Mouse (Mus musculus) adipocyte (in vitro differentiated cells): ENCODE results near the gene Casz1.

ENCODE experiments used
- DNase-seq: peaks from one replicate; pipeline ENCODE4 v3.0.0-alpha.2; 2016; ENCODE audit warnings: low spot score

Gene Casz1

DNA sequence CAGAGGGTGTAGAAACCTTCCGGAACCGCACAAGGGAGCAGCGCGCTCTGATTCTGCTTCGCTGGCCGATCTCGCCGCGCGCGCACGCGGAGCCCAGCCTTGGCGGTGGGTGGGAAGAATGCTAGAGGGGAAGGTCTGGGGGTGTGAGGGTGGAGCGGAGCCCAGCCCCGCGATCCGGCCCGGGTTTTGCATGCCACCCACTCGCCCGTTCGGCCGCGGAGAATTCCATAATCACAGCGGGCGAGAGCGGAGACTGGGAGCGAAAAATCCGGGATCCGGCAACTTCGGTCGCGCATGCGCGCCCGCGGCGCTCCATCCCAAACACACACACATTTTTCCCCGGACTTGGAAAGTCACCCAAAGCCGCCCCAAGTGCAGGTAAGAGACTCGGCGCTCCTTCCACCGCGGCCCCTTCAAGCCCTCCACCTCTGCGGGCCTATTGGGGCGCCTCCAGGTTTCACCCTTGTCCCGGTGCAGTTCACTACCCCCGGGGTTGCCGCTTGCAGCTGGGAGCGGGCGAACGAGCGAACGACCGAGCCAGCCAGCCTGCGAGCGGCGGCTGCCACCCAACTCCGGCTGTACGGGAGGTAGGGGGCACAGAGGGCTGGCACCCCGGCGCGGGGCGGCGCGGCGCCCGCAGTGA, at the start of gene Casz1:
TSS of gene Casz1 (plus strand) at position 293 of the 643 bp plus-strand sequence.
- peak; percentile 15 for DNase-seq

DNA sequence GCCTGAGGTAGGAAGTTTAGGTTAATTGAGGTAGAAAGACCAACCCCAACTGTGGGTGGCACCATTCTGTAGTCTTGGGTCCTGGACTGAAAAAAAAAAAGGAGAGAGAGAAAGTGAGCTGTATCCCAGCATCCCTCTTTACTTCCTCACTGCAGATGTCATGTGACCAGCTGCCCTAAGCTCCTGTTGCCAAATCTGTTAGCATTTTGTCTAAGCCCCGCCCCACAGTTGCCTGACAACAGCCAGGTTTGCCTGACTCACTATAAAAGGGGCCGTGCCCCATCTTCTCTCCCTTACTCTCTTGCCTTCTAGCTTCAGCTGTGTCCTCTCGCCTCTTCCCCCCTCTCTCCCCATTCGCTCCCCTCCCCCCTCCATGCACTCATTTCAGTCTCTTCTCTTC, 45.4 kb upstream of the Casz1 start:
- no peak for DNase-seq

DNA sequence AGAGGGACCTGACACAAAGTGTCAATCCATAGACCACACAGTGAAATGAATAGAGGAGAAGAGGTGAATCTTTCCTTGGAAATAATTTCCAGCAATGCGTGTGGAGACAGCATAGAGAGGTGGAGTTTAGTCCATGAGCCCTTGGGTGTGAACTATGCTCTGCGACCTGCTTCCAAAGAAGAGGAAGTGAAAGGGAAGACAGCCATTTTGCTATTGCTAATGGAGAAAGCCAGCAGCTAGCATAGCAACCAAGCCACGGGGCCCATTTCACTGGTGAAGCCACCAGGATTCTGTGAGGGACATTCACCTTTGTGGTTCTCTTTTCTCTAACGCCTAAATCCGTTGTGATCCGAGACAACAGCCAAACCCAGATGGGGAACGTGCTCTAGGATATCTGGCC, 44.1 kb upstream of the Casz1 start:
- DNase-seq: no peak

DNA sequence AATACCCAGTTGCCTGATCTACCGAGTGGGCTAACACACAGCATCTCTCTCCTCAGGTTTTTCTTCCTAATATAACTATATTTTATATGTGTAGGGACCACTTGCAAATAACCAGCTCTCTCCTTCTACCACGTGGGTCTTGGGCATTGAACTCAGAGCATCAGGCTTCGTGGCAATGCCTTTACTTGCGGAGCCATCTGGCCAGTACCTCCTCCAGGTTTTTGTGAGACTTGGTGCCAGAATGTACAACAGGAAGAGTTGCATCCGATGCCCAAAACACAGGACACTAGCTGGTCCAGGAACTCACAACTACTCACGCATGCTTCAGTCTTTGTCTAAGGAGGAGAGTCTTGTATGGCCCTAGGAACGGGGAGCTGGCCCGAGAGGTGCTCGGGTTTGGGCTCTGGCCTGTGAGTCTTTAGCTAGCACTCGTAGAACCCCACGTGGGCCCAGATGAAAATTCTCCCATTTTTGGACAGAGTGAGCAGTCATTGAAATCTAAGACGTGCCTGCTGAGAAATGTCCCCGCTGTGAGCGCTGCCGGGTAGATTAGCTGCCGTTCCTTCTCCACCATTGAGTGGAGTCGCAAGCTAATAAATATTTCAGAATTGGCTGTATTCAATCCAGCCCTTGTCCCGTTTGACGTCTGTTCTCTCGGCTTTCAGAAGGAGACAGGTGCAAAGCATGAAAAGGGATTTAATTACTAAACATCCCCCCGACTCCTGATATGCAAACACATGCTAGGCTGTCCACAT, 38.0 kb upstream of the Casz1 start:
- DNase-seq: no peak

DNA sequence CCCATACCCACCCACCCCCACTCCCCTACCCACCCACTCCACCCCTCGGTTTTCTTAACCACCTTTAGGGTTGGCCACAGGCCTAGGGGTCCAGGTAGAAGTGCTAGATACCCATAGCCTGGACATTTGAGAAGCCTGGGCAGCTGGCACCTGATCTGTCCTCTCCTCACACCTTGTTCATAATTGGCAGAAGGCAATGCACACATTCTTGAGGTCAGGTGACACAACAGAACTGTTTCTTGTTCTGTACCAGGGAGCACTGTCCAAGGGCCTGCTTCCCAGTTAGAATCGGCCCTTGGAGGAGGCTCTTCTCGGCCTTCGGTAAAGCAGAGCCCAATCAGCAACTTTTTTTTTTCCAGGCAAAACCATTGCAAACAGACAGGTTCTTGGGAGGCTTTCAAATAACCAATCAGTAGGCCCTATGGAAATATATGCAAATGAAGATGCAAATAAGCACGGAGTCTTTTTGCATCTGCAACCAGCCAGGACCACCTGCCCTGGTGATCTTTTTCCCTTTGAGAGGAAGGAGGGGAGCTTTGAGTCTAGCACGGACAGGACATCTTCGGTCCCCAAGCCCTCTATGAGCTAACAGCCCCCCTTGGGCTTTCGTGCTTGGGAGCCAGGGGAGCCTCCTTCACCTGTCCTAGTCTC, 36.4 kb upstream of the Casz1 start:
- DNase-seq: no peak

DNA sequence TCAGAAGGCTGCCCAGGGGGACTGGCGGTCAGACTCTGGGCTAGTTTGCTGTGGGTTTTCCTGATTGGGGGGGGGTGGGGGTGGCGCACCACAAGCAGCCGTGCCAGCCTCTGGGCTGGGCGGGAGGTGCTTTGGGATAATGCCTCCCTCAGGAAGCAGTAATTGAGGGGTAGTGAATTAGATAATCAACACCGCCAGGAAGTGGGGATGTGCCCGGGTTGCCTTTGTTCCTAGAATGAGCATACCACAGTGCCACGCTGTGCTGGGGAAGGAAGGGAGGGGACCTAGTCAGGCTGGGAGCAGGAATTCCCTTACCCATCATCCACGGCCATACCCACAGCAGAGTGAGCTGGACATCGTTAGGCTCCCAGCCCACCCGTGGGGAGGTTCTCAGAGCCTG, 35.6 kb upstream of the Casz1 start:
- no peak for DNase-seq

DNA sequence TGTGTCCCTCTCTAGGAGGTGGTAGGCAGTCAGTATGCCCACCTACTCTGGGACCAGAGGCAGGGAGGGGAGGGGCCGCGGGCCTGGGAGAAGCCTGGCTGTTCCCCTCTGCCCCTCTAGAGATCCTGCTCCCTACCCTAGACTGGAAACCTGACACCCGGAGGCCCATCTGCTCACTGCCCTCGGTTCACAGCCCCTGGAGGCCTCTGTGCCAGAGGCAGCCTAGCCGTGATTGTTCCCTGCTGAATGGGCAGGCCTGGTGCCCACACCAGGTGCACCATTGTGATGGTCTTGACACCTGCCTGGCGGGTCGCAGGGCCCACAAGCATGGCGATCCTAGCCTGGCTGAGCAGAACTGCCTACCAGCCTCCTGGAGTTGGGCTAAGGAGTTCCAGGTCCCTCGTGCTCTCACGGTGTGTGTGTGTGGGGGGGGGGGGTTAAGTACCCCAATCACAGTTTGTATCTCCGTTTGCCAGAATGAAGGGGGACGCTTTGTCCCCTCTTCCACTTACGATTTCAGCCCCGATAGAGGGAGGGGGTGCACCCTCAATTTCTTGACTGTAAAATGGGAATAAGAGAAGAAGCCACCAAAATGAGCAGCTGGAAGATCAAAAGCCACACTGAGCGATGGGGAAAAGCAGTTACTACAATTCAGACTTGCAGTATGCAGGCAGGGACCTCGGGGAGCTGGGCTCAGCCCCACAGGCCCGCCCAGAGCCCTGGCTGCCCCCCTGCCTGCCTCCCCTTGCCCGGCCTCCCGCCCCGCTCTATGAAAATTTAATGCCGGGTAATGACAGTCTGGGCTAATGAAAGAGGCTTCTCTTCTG, 33.4 kb upstream of the Casz1 start:
- DNase-seq: no peak

DNA sequence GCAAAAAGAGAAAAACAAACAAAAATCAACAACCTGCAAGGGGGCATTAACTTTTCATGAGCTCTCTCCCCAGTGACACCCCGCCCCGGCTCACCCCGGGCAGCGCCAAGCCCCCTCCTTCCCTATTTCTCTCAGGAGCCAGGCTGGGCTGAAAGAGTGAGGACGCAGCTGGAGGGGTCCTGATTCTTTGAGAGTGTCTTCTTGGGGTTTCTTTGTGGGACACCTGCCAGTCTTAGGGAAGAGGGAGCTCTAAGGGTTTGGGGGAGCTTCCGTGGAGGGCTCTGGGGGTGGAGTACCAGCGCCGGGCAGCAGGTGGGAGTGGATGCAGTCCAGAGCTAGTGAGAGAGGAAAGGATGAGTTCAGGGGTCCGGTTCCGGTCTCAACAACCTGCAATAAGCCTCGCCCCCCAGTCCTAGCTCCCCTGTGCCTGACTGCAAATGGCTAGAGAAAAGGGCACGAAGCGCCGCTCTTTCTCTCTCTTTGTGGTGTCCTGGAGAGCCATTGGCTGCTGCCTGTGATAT, 32.8 kb upstream of the Casz1 start:
- DNase-seq: no peak

DNA sequence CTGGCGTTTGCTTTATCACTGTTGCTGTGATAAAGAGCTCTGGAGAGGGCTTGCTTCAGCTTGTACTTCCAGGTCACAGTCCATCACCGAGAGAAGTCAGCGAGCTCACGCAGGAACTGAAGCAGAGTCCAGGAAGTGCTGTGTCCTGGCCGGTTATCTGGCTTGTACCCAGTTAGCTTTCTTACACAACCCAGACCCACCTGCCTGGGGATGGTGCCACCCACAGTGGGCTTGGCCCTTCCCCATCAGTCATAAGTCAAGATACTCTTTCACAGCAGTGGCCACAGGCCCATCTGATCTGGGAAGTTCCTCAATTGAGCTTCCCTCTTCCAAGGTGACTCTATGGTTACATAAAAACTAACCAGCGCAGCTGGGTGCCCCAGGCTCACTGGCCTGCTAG, 31.6 kb upstream of the Casz1 start:
- DNase-seq: no peak

DNA sequence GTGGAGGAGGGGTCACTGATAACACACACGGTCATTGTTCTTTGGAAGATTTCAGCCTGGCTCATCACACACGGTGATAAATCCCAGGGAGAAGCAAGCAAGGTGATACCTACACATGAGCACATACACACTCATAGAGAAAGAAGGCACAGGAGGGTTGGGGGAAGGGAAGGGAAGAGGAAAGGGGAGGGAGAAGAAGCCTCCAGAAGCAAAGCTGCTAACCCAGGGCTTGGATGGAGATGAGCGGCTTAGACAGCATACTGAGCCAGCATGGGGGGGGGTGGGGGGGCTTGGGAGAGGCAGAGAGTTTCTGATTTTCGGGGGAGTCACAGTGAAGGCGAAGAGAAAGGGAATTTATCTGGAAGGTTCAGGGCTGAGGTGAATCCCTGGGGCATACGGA, 30.2 kb upstream of the Casz1 start:
- DNase-seq: no peak

DNA sequence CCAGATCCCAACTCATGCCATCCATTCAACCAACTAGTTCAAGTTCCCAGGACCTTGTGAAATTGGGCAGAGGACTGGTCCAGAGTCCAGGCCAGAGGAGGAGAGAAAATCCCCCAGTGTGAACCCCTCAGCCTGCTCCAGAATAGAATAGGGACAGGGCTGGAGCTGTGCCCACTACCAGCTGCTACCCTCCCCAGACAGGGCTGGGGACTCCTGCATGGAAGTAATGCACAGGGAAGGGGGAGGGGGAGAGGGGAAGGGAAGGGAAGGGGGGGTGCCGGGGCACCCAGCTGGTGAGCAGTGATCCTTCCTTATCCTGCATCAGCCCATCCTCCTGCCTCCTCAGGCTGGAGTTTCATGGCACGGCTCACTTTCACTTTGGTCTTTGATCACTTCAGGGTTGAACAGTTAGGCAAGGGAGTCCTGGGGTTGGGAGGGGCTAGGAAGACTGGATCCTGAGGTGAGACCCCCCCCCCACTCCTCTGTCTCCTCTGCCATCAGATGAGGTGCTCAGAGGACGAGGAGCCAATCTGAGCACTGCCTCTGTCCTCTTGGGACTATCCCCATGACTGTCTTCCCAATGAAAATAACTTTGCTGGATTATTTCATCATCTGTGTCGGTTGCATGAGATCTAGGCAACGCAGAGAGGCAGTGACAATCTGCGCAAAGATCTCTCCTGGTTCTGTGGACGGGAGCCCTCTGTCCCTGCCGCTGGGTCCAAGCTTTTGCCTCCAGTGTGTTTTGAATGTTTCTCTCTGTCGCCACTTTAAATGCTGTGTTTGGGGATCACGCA, 28.6 kb upstream of the Casz1 start:
- no peak for DNase-seq

DNA sequence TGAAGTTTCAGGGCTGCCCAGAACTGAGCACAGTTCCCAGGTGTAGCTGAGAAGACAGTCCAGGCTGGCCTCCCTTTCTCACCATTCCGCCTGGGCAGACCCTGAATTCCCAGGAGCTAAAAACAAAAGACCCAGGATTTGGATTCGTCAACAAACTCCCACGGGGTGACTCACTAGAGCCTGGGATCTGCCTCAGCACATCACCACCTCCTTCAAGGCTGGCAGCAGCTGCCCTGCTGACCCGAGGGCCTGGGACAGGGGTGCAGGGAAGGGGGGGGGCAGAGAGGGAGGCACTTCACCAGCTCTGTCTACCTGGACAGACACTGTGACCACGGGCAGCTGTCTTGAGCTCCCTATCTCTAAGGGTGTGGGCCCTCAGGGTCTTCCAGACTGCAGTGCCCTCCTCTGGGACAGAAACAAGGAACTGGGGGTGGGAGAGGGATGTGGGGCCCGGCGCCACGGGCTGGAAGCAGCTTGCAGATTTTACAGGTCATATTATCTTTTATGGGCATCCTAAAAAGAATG, 24.1 kb upstream of the Casz1 start:
- no peak for DNase-seq

DNA sequence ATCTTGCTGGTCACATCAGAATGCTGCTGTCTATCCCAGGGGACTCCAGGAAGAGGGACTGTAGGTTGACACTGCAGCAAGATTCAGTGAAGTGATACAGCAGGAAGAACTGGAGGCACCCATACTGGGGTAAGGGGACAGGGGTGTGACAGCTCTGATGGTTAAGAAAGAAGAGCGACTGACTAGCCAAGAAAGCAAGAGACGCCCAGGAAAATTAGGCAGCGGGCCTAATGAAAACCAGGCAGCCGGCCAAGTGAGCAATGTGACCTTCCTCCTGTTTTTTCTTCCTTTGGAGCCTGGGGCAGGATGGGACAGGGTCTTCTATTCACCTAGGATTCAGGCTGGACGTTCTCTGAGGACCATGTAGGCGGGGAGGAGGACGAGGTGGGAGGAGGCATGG, 22.7 kb upstream of the Casz1 start:
- DNase-seq: no peak

DNA sequence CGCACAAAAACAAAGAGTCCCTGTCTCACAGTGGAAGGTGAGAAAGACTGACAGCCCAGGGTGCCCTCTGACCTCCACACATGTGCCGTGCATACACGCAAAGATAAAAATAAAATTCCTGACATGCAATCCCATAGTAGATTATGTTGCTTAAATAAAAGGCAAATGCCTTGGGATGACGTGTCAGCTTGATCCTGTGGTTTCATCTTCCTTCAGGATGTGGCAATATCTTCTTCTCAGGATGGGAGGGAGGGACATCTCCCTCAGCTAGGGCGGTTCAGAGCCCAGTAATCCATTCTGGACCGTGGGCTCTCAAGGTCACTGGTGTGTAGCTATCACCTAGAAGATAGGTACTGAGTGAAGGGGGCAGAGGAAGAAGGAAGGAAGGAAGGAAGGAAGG, 21.3 kb upstream of the Casz1 start:
- no peak for DNase-seq

DNA sequence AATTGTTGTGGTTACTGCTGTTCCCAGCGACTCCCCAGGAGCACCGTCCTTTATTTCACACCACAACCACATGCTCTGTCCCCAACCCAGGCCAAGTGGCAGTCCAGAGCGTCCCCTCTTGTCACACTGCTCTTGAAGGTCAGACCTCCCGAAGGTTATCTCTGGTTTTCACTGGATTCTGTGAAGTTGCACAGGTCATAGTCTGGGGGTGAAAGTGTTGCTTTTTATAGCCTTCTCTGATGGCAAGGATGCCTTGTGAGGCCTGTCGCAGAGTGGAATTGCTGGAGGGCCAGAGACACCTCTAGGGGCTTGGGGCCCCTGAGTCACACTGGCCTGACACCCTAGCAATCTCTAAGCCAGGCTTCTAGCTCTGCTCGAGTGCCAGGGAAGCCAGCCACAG, 20.5 kb upstream of the Casz1 start:
- DNase-seq: no peak

DNA sequence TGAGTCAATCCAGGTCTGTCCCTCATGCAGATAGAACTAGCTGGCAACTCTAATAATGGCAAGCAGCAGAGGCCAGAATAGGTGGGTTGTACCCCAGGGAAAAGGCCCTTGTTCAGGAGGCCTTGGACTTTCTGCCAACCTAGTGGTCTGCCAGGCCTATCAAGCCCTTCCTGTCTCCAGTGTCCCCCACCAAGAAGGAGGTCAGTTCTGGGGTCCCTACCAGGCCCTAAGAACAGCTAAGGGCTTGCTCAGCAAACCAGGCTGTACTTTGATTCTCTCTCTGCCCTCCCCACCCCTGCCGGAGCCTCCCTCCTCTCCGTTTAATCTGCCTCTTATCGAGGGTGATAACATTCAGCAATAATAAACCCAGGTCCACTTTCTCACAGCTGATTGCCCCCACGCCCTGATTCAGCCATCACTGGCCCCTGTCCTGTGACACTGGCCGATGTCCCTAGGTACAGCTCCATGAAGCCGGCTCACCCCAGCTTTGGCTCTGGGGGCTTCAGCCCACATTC, 19.1 kb upstream of the Casz1 start:
- DNase-seq: no peak

DNA sequence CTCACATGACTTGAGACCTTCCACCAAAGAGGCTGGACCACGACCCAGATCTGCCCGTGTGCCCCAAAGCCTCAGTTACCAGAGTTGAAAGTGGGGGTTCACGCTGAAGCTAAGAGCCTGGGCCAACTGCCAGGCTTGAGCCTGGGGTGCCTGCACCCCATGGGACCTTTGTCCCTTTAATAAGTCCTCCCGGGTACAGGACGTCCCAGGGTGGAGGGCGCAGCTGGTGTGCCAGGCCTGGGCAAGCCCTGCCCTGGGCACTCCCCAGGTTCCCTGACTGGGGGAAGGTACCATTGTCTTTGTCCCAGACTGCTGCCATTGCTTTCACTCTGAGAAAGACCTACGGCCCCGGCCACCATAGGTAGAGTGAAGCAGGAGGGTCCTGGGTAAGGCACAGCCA, 18.2 kb upstream of the Casz1 start:
- DNase-seq: no peak

DNA sequence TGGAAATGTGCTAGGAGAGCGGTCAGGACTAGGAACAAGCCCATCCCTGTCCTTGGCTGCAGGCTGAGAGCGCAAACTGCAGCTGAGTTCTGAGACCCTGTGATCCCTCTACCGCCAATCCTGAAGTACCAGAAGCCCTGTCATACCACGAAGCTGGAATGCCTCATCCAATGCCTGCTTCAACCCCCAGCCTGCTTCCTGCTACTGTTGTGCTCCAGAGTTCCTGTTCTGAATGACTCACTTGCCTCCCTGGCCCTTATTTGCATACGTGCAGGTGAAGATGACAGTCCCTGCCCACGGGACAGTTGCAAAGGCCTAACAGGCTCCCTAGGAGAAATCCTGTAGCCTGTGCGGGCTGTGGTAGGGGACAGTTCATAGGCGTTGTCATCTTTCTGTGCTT, 13.3 kb upstream of the Casz1 start:
- DNase-seq: no peak

DNA sequence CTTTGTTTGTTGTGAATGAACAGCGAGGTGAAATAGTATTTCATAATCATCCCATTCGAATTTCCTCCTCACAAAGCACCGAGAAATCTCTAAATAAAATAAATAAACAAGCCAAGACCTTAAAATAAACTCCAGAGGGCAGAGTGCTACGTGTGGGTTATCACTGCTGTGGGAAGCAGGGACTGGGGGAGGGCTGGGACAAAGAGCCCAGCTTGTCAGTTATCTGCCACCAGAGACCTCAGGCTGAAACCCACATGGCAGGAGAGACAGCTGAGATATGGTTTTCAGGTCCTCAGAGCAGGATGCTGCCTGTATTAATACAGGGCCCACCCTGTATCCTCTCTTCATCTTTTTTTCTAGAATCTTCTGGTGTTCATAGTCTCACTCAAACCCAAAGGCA, 9.2 kb upstream of the Casz1 start:
- no peak for DNase-seq

DNA sequence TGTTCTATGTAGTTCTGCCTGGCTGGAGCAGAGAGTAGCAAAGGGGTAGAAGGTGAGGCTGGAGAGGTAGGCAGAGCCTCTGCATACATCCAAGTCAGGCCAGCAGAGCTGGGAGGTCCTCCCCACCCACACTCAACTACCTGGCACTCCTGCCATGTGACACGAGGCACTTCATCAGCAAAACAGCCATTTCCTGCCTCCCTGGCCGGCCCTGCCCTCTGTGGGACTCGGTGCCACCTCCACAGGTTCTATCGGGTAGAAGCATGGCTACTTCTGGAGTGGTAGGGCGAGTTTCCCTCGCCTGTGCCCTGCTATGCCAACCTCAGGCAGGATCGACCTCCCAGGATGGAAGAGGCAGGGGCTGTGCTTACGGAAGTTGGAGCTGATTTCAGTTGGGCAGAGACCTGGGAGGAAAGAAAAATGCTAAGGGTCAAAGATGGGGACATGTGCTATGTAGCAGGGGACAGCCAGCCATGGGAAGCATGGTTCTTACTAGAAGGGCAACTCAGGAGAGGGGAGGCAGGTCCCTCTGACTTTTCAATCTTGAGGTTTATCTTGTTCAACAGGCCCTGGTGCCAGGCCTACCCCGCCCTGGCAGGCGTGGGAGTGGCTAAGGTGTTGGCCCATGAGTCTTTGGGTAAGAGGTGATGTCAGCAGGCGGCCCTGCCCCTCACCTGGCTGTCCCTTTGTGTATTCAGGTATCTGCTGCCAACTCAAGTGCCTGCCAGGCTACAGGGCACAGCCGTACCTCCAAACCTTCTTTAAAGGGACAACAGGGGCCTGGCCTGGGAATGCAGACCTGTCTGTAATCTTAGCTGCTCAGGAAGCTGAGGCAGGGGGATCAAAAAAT, 6.5 kb upstream of the Casz1 start:
- no peak for DNase-seq
